Mouse (Mus musculus): Measurements from ENCODE around the gene Tmem205.

The Tmem205 gene

DNA sequence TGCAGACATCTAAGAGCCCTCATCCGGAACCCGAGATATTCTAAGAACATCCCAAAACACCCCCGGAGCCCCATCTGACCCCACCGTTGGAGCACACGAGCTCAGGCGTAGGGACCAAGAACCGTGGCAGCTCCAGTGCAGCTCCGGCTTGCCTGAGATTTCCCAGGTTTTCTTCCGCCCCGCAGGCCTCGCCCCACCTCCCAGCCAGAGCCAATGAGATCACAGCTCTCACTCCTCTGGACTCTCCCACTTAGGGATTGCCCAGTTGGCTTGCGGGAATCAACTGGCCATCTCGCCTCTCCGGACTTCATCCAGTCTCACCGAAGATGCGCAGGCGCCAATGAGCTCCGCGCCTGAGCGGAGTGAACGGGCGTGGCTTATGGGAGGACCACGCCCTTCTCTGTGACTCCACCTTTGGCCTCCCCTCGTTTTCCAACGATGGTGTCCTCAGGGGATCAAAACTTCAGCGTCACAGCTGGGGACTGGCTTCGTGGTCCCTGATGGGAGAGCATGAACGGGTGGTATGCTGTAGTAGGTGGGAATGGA is at the start of gene Tmem205, which contains the start of gene Ccdc159:
TSS of gene Tmem205 (minus strand) at position 349 of the 546 bp plus-strand sequence.
TSS of gene Ccdc159 (plus strand) at position 264 of the 546 bp plus-strand sequence.
- no peak for DNase-seq (ENCODE audit: low read depth in 2 of 2, low spot score in 2 of 2)

DNA sequence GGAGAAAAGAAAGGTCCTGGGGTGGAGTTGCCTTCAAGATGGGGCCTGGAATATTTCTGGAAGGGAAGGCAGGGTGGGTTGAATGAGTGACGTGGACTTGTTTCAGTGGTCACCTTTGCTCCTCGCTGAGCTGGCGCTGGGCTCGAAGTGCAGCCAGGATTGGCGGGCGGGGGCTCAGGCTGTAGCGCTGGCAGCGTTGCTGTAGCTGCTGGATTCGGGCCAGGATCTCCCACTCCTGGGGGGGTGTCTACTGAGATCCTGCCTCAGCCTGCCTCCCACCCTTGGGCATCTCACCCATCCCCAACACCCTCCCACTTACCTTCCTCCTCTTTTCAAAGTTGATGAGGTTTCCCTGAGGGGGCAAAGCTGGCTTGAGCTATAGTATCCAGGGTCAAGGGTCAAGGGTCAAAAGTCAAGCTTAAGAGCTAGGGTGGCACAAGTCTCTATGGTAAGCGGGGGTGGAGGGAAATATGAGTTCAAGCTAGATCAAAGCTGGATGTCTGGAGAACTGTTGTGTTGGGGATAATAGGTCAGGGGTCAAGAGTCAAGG is 49.3 kb upstream of the Tmem205 start:
- DNase-seq (ENCODE audit: low read depth in 2 of 2, low spot score in 2 of 2) = no peak

DNA sequence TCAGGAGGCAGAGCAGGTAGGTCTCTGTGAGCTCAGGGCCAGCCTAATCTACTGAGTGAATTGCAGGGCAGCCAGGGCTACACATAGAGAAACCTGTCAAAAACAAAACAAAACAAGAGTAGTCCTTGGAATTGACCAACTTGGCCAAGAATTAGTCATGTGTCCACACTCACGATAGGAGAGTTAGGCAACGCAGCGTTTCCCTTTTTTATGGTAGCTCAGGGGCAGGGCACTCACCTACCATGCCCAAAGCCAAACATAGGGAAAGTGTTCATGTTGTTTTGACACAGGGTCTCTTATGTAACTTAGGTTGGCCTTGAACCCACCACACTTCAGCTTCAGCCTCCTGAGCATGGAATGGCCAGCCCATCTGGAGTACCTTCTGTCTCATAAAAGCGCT is 41.9 kb upstream of the Tmem205 start:
- DNase-seq (ENCODE audit: low read depth in 2 of 2, low spot score in 2 of 2) = no peak

DNA sequence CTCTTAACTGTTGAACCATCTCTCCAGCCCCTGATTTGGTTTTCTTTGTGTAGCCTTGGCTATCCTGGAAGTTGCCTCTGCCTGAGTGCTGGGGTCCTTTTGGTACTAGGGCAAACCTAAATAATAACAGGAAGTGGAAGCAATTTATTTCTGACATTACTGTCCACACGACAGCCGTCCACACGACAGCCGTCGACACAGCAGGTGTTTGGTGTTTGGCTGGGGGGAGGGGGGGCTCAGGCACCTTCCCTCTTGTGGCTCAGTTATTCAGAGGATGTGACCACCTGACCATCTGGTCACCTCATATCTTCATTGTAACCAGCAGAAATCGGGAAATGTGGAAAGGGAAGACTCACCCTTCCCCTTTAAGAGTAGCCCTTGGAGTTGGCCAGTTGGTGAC is 41.5 kb upstream of the Tmem205 start:
- no peak for DNase-seq (ENCODE audit: low read depth in 2 of 2, low spot score in 2 of 2)

DNA sequence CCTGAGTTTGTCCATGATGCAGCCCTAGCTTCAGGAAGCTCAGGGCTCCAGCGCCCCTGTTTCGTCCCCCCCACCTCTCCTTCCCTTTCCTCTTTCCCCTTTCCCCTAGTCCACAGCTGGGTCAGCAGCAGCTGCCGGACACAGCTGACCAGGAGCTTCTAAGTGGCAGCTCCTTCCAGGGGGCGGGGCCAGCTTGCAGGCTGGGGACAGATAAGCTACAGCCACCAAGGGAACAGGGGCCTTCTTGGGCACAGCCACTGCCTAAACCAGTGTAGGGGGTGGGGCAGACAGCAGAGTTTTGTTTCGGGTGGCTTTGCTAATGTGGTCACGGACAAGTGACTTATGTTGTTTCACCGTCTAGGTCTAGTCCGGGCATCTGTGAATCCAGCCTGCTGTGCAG is 36.1 kb upstream of the Tmem205 start, which contains the start of gene Epor:
TSS of gene Epor (minus strand) at position 90 of the 400 bp plus-strand sequence.
- no peak for DNase-seq (ENCODE audit: low read depth in 2 of 2, low spot score in 2 of 2)

DNA sequence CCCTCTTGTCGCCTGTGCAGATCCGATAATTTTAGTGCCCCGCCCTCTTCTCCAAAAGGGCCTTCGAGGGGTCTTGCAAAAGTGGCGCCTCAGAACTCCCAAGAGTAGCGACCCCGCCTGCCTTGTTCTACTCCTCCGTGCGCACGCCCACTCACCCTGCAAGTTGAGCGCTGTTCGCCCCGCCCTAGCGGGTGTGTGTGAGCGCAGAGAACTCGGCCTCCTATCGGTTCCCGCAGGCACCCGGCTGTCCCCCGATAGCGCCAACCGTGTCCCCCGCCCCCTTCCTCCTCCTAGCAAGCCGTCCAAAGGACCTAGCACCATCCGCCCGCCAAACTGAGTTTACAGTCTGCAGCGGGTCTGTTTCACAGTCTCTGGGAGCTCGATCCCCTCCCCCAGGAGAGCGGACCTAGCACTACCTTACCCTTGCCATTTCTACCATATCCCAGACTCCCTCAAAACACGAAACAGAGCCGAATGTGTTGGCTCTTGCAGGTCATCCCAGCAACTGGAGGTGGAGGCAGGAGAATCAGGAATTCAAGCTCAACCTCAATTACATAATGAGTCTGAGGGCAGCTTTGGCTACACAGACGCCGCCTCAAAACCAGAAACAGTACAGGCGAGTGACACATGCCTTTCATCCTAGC is 35.2 kb upstream of the Tmem205 start:
- peak; percentile 37 to 53 for DNase-seq (ENCODE audit: low read depth in 2 of 2, low spot score in 2 of 2)

DNA sequence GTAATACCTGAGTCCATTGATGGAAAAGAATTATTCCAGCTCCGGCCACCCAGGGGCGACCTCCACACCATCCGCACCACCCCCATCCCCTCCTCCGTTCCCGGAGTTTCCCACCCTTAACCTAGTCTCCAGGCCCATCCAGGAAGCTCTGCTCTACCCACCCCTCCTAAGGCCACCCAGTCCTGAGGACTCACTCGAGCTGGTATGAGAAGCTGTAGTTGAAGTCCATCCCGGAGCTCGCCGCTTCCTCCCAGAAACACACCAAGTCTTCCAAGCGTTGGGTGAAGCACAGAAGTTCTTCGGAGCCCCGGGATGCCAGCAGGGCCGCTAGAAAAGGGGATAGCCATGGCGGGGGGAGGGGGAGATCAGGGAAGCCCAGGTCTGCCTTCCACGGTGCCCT is 34.7 kb upstream of the Tmem205 start:
- DNase-seq (ENCODE audit: low read depth in 2 of 2, low spot score in 2 of 2) = no peak

DNA sequence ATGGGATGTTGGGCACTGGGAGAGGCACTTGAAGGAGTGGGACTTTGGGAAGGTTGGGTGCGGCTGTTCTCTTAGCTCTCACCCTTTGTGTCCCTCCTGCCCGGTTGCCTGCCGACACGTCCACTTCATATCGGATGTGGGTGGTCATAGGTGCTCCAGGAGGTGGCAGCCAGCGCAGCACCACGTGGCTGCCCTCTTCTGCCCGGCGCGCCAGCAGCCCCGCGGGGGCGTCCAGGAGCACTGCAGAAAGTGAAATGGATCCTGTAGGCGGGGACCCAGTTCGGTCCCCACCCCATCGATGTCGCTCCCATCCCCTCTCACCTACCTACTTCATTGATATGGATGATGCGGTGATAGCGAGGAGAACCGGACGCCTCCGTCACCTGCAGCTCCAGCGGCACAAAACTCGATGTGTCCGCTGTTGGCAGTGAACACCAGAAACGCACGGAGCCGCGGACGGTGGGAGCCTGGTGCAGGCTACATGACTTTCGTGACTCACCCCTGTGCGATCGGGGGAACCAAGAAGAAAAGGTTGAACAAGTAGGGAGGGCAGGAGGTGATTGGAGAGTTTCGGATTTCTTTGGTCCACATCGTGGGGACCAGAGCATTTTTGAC is 34.1 kb upstream of the Tmem205 start:
- DNase-seq (ENCODE audit: low read depth in 2 of 2, low spot score in 2 of 2) = no peak

DNA sequence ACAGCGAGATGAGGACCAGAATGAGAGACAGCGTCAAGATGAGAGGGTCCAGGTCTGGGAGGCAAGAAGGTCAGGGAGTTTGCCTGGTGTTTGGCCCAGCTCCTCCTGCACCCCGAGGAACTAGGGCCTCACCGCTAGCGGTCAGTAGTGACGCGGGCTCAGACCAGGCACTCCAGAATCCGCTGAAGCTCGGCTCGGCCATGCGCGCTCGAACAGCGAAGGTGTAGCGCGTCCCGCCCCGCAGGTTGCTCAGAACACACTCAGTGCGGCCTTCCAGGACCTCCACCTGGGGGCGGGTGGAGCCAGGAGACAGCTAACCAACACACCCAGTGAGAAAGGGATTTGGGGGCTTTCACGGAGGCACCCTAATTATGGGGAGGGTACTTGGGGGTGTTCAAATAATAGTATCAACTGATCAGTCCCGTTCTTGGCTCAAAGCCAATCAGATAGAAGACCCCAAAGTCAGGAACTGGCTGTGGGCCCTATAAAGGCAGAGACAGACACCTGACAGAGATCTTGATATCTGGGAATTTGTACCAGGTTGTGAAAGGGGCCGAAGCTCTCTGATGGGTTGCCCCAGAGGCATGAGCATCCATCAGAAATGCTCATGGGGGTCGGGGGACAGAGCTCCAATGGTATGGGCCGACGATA is 33.3 kb upstream of the Tmem205 start:
- no peak for DNase-seq (ENCODE audit: low read depth in 2 of 2, low spot score in 2 of 2)

DNA sequence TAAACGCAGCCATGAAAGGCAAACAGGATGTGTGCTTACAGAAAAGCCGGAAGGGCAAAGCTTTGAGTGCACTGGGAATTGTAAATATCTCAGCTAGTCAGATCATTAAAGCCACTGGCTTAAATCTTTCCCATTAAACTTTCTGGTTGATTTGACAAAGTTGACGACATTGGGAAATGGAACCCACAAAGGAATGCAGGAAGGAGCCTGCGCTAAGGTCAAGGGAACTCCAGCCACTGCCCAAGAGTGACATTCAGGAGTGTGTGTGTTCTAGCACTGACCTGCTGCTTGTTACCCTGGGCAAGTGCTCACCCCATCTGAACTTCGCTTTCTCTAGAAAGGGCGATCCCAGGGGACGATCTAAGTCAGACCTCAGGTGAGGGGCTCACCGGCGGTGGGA is 32.8 kb upstream of the Tmem205 start:
- no peak for DNase-seq (ENCODE audit: low read depth in 2 of 2, low spot score in 2 of 2)

DNA sequence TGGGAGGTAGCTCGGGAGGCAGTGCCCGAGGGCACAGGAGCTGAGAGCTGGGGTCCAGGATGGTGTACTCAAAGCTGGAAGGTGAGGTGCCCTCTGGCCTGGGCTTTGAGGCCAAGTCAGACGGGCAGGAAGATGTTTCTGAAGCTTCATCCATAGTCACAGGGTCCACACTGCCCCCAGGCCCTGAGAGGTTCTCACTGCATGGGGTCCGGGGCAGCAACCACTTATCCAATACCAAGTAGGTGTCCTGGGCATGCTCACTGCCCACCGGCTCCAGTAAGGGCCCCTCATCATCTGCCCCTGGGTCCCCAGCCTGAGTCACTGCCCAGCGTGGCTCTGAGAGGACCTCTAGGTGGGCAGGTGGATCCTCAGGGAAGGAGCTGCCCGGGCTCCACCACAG is 31.9 kb upstream of the Tmem205 start:
- DNase-seq (ENCODE audit: low read depth in 2 of 2, low spot score in 2 of 2) = no peak

DNA sequence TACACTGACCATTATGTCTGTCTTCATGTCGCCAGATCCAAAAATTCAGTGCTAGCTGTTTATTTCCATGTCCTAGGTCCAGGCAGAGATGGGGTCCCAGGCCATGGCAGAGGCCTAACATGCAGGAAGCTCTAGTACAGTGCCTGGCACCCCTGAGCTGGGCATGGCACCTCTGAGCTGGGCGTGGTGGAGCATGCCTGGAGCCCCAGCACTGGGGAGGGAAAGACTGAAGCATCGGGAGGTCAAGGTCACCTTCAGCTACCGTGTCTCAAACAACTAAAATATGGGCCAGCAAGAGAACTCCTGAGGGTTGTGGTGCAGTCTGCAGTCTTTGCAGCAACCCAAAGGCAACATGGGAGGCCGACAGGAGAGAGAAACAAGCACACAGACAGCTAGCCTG is 31.0 kb upstream of the Tmem205 start:
- DNase-seq (ENCODE audit: low read depth in 2 of 2, low spot score in 2 of 2) = no peak

DNA sequence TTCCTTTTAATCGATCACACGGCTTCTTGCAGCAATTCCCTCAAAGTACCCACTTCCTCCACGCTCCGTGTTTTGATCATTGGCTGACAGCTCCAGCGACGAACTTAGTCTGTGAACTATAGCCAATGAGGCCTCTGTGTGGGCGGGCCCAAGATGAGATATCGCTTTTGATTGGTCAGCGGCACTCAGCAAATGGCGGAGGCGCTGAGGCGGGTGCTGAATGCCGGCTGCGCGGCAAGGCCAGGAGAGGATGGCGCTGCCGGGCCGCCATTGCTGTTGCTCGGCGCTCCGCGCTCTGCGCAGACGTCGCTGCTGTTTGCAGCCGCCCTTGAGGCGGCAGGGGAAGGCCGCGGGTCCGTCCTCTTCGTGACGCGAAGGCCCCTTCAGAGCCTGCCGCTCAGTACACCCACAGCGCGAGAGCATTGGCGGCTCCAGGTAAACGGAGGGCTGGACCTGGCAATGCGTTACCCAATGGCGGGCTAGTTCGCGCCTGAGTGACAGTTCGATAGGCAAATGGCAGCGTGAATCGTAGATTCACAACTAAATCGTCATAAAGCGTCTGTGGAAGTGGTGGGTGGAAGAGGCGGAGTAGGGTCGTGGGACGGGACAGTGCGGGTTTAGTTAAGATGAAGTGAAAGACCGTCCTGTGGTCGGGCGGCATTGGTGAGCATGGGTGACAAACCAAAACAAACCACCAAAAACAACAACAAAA is 28.4 kb upstream of the Tmem205 start, which contains the start of gene Swsap1:
TSS of gene Swsap1 (plus strand) at position 186 of the 712 bp plus-strand sequence.
- peak; percentile 94 to 98 for DNase-seq (ENCODE audit: low read depth in 2 of 2, low spot score in 2 of 2)

DNA sequence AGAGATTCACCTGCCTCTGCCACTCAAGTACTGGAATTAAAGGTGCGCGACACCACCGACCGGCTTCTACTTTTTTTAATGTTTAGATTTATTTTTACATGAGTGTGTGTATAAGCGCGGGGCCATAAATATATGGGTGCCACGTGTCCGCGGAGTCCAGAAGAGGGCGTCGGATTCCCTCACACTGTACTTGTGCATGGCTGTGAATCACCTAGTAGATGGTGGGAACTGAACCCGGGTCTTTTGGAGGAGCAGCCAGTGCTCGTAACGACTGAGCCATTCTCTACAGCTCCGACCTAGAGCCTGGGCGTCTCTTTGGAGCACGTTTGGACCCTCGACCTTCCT is 27.8 kb upstream of the Tmem205 start:
- no peak for DNase-seq (ENCODE audit: low read depth in 2 of 2, low spot score in 2 of 2)

DNA sequence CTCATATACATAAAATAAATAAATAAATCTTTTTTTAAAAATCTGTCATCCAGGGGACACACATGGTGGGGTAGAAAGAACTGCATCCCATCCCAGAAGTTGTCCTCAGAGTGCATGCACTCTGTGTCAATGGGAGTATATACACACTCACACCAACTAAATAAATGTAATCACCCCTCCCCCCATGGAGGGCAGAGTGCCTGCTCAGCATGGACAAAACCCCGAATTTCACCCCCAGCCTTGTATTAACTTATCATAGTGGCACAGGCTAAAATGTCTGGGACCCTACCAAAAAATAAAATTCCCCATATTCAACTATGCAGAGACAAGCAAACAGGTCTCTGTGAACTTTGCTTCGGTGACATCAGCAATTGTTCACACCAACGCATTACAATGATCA is 27.3 kb upstream of the Tmem205 start:
- DNase-seq (ENCODE audit: low read depth in 2 of 2, low spot score in 2 of 2) = no peak

DNA sequence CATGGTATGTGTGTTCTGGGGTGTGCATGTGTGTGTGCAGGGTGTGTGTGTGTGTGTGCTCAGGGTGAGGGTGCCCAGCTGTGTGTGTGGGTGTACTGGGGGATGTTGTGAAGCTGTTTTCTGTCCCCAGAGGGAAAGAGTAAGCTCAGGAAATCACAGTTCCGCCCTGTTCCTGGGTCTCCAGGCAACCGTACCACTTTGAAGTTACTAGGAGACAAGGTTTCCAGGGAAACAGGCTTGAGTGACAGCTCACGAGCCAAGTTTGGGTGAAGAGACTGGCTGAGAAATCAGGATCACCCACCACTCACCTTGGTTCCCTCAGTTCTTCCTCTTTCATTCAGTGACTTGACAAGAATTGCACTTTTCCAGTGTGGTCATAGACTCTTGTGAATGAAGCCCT is 26.2 kb upstream of the Tmem205 start:
- no peak for DNase-seq (ENCODE audit: low read depth in 2 of 2, low spot score in 2 of 2)

DNA sequence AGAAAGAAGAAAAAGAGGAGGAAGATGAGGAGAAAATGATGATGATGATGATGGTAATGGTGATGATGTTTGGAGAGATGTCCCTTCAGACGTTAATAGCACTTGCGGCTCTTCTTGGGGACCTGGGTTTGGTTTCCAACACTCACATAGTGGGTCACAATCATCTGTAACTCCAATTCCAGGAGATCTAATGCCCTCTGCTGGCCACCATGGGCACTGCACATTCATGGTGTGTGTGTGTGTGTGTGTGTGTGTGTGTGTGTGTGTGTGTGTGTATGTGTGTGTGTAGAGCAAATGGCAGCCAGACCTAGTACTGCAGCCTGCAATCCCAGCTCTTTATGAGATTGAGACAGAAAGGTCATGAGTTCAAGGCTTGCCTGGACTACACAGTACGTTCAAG is 24.6 kb upstream of the Tmem205 start:
- peak in 1 of 2 experiments; percentile 24 for DNase-seq (ENCODE audit: low read depth in 2 of 2, low spot score in 2 of 2)

DNA sequence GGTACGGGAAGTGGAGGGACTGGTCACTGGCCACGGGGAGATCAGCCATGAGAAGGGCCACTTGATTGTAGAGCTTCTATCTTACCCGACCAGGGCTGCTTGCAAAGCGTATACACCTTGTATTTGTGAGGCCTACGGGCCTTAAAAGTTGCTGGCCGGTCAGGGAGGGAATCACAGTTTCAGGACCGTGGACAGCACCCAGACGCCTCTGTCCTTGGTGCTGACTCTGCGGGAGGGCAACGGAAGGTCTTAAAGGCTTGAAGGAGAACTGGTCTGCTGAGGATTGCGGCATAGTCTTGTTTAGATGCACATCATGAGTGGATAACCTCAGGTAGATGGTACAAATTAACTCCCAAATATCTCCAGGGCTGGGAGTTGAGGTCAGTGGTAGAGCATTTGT is 23.0 kb upstream of the Tmem205 start:
- DNase-seq (ENCODE audit: low read depth in 2 of 2, low spot score in 2 of 2) = peak; percentile 56 to 63

DNA sequence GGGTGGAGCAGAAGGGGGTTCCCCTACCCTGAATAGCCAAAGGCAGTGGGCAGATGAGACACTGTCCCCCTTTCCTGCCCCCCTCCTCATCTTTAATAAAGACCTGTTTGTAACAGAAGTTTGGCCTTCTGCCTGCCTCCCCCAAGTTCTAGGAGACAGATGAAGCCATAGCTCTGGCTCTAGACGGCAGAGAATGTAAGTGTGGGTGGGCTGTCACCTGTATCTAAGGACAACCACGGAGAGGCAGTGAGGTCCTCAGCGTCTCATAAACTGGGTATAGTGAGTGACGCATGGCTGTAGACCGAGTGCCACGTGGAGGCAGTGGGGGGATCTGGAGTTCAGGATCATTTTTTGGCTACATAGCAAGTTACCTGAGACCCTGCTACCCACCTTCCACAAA is 21.4 kb upstream of the Tmem205 start:
- DNase-seq (ENCODE audit: low read depth in 2 of 2, low spot score in 2 of 2) = no peak

DNA sequence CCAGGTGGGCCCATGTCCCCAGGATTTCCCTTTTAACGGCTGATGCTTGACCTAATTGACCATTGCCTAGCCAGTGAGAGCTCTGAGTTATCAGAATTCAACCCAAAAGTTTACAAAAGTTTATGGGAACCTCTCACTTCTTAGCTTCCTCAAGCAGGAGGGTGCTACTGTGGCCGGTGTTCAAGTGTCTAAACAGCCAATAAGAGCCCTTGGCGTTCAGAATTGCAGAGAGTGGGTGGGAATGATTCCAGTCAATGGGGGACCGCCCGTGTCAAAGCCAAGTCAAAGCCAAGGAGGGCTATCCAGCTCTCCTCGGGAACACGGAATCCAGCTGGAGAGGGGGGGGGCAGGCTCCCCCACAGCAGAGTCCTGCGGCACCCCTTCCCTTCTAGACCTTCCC is 20.8 kb upstream of the Tmem205 start:
- DNase-seq (ENCODE audit: low read depth in 2 of 2, low spot score in 2 of 2) = no peak

DNA sequence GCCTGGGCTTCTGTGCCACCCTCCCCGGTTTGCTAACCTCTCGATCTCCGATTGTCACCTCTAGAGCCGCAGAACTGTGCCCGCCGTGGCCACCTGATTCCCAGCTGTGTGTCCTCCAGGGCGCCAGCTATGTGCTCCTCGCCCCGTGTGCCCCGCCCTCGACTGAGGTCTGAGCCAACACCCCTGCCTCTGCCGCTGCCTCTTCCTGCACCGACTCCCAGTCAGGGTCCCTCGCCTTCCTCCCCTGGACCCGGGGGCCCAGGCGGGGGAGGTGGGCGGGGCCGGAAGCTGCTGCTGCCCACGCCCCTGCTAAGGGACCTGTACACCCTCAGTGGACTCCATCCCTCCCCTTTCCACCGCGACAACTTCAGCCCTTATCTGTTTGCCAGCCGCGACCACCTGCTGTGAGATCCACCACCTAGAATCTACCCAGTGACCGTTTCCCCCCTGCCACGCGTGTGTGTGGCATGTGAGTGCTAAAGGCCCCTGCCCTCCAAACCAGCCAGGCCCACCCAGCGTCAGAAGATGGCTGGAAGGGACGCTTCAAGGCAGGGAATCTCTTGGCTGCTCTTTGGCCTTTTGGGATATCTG is 20.3 kb upstream of the Tmem205 start:
- no peak for DNase-seq (ENCODE audit: low read depth in 2 of 2, low spot score in 2 of 2)

Measured in CD8-positive naive resting alpha-beta T cell, adult 2 months (primary cell).